Mouse (Mus musculus) MEL-GATA-1-ER (cell line): ENCODE data around the gene Olfr826.
"Not testable (repeated sequence)": the region's sequence is repeated elsewhere in the genome, so short reads cannot be mapped to it uniquely, and the experiment has no call there.

Experiments
- DNase-seq: peaks from one replicate; pipeline ENCODE4 v3.0.0-alpha.2; 2012; ENCODE audit warnings: low read depth; ENCODE audit errors: extremely low read depth

The Olfr826 gene

GRCm38 (mm10) chr10:130184086-130184485, at the start of gene Olfr826:
Gene Olfr826 (minus strand): TSS chr10:130184186.
- no peak for DNase-seq

GRCm38 (mm10) chr10:130232117-130232516, 48.1 kb upstream of the Olfr826 start:
- no peak for DNase-seq

DNA sequence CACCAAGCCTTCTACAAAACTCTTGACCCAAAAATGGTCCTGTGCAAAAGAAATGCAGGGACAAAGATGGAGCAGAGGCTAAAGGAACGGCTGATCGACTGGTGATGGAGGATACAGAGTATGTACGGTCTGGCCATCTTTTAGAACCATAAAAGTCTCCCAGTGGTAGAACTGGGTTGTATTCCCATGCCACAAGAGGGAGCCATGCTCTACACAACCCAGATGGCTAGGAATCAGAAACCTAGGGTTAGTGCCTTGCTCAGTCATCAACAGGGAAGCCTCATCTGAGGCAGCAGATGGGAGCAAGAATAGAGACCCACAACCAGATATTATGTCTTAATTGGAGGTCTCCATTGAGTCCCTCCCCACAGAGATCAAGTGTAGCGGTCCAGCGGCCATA, 45.6 kb upstream of the Olfr826 start:
- DNase-seq: peak; percentile 21

GRCm38 (mm10) chr10:130228246-130228645, 44.3 kb upstream of the Olfr826 start:
- DNase-seq: peak; percentile 35

- DNase-seq: no peak
Measured at GRCm38 (mm10) chr10:130225034-130225433, 41.0 kb upstream of the Olfr826 start.

DNA sequence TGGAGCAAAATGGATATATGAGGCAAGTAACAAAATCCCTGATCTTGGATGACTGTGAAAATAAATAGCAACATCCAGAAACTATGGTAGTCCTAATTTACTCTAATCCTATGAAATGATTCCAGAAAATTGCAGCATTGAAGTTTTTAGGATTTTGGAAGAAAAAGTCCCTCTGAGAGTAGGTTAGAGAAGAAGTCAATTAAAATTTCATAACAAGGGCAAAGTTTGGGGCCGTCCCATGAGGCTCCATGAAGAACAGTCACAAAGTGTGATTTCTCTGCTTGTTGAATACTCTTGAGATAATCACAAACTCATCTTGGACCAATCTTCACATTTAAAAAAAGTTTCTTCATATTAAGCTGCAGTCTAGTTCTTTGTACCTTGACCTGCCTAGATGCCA, 30.3 kb upstream of the Olfr826 start, which contains the start of gene Olfr827:
Olfr827 (minus strand) TSS at position 101 of the 400 bp plus-strand sequence.
- no peak for DNase-seq

DNA sequence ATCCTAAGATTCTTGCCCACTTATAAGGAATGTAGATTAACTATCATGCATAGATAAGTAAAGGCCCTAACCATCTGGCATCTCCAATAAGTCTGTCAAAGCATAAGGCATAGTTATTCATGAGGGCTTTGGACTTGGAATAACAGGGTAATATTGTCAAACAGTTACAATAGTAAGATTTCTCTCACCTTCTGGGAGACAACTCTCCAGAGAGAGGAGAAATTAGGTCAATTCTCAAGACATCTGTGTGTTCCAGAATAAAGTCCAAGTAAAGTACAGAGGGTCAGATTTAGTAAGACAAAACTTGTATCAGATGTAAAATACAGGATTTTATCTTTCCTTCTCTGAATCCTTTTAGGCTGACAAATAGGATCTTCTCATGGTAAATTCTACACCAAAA, 17.3 kb downstream of the Olfr826 start, which contains the start of gene Olfr825:
Olfr825 (minus strand) TSS at position 101 of the 400 bp plus-strand sequence.
- DNase-seq: no peak

- DNase-seq: peak; percentile 12
Measured at GRCm38 (mm10) chr10:130165196-130165595, 18.8 kb downstream of the Olfr826 start.

GRCm38 (mm10) chr10:130144121-130144520, 39.9 kb downstream of the Olfr826 start:
- no peak for DNase-seq

- not testable (repeated sequence) for DNase-seq
Measured at GRCm38 (mm10) chr10:130142481-130142880, 41.5 kb downstream of the Olfr826 start.

DNA sequence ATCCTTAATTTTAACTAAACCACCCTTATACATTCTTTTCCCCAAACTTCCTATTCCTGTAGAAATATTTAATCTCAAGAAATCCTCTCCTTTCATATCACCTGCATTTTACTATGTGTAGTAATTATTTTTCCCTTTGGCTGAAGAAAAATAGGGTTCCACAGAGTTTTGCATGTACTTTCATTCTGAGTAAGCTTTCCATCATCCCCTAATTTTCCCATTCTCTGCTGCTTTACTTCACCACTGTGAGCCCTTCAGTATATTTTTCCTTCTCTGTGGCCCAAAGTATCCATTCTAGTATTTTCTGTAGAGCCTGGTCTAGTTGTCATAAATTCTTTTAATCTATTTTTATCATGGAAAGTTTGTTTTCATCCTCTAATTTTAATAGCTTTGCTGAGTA, 49.2 kb downstream of the Olfr826 start:
- no peak for DNase-seq

- DNase-seq: not testable (repeated sequence)
Measured at GRCm38 (mm10) chr10:130129900-130130299, 54.1 kb downstream of the Olfr826 start, which contains the start of gene Olfr824. Gene Olfr824 (minus strand): TSS chr10:130130000.
